Mouse (Mus musculus) urinary bladder, postnatal 25 days (tissue): ENCODE results near the gene S100pbp.

Experiments used
- DNase-seq: peaks from one replicate; pipeline ENCODE4 v3.0.0; 2022; ENCODE audit warnings: low spot score

Gene S100pbp

GRCm38 (mm10) chr4:129147552-129148103 lies 41.9 kb downstream of the S100pbp start:
- no peak for DNase-seq

- no peak for DNase-seq
Observed at GRCm38 (mm10) chr4:129146392-129146791, 43.1 kb downstream of the S100pbp start.

- DNase-seq = no peak
Observed at GRCm38 (mm10) chr4:129145943-129146342, 43.6 kb downstream of the S100pbp start.

GRCm38 (mm10) chr4:129145411-129145810 lies 44.1 kb downstream of the S100pbp start:
- no peak for DNase-seq

GRCm38 (mm10) chr4:129144401-129145367 lies 44.8 kb downstream of the S100pbp start:
- no peak for DNase-seq

GRCm38 (mm10) chr4:129143509-129143908 lies 46.0 kb downstream of the S100pbp start:
- no peak for DNase-seq

GRCm38 (mm10) chr4:129142439-129143045 lies 47.0 kb downstream of the S100pbp start:
- DNase-seq = no peak

- DNase-seq = no peak
Observed at GRCm38 (mm10) chr4:129141560-129142438, 47.7 kb downstream of the S100pbp start.

GRCm38 (mm10) chr4:129140808-129141207 lies 48.7 kb downstream of the S100pbp start:
- DNase-seq = no peak

GRCm38 (mm10) chr4:129139642-129140041 lies 49.9 kb downstream of the S100pbp start:
- DNase-seq = no peak

GRCm38 (mm10) chr4:129137392-129138321 lies 51.9 kb downstream of the S100pbp start:
- no peak for DNase-seq

- DNase-seq = no peak
Observed at GRCm38 (mm10) chr4:129136579-129137391, 52.7 kb downstream of the S100pbp start, which contains the start of gene Fndc5. Gene Fndc5, plus strand, starts transcription at chr4:129136999.

GRCm38 (mm10) chr4:129136189-129136578 lies 53.3 kb downstream of the S100pbp start:
- no peak for DNase-seq

- DNase-seq = no peak
Observed at GRCm38 (mm10) chr4:129135637-129136036, 53.9 kb downstream of the S100pbp start.

- peak; percentile 72 for DNase-seq
Observed at GRCm38 (mm10) chr4:129134799-129135585, 54.5 kb downstream of the S100pbp start.

- DNase-seq = no peak
Observed at GRCm38 (mm10) chr4:129130755-129131303, 58.7 kb downstream of the S100pbp start.

GRCm38 (mm10) chr4:129130149-129130548 lies 59.4 kb downstream of the S100pbp start:
- peak; percentile 45 for DNase-seq

- DNase-seq = no peak
Observed at GRCm38 (mm10) chr4:129129387-129129786, 60.1 kb downstream of the S100pbp start.
